In the genomic region with DNA sequence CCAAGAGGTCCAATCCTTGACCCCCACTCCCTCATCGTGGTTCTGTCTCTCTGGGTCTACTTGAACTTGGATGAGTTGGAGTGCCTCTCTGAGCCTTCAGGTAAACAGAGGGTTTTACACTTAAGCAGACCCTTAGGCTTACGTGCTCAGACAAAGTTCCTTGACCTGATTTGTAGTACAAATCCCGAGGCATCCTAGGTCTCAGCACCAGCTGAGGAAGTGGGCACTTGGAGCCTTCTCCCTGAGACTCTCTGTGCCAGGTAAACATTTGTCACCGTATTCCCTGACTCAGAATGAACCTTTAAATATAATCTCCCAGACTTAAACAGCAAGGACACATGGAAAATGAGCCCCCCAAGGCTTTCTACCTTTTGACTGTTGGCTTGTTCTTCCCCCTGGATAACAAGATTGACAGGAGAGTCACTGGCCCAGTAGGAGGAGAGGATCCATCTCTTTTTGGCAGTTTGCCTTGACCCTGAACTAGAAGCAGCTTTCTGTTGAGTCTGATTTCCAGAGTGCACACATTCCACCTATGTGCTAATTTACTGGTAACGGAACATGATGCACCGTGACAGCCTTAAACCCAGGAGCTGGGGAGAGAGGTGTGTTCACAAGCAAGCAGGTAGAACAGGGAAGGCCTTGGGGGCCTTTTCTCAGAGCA, we compare ENCODE assay signal across 14 mouse cellular contexts. TPM values are rescaled to one million over a fixed set of nuclear protein-coding genes. Genes with fewer than 3 reads are reported as not detected.
DNase-seq lines count a peak whose midpoint lies in the region; ATAC-seq lines count a peak whose summit lies in the region.
"Had no signal": no experiment of that assay in that cellular context is flagged by ENCODE, and none has a peak within 500 bp of the region (broad histone marks: within the 10 kb centered on the region; RNA-seq: fewer than 3 reads in every experiment).

No protein-coding gene starts in this region.

- no peak for ATAC-seq in megakaryocyte progenitor cell, adult 5-6 weeks (replicated peaks; ENCODE audit: poor library complexity)
- ATAC-seq: hindbrain, embryonic 16.5 days; intestine, postnatal 0 days had no signal

- DNase-seq in gastrocnemius, adult 18-20 months (ENCODE audit: low spot score) = peak; percentile 73
- no peak for DNase-seq in gastrocnemius, postnatal 10 days
- peak; percentile 49 for DNase-seq in NIH3T3 (ENCODE audit: low read depth)
- peak; percentile 48 for DNase-seq in adrenal gland, postnatal 10 days
- DNase-seq in cerebellum, adult 9-11 months = peak; percentile 61
- no peak for DNase-seq in lung, adult 18-20 months
- no peak for DNase-seq in lung, postnatal 4 days
- DNase-seq: heart, postnatal 4 days; lung, adult 2 months; lung, postnatal 36 days; thymus, postnatal 4 days had no signal

RNA-seq across cellular contexts. Expression of gene Dlg1, which starts 43.4 kb away (rescaled TPM):
- 10 to 100 TPM; 59.5 to 60.6 TPM for total RNA-seq in gastrocnemius, adult 18-20 months (2021)
- 10 to 100 TPM; 33.1 to 39.4 TPM for total RNA-seq in gastrocnemius, postnatal 10 days (2021)
- 10 to 100 TPM; 61.9 to 66.1 TPM for total RNA-seq in adrenal gland, postnatal 10 days (2021)
- 24.3 and 31.0 TPM in 2 replicates for total RNA-seq in megakaryocyte progenitor cell, adult 5-6 weeks (2015)
- total RNA-seq in megakaryocyte progenitor cell, adult 5-6 weeks (2017) = 24.9 and 48.2 TPM in 2 replicates

Comparison
In these comparisons a context has a peak if more than half of its experiments do, and no peak if none do; other contexts are left out.
1. DNase-seq: peak in gastrocnemius, adult 18-20 months (single experiment), NIH3T3 (single experiment), adrenal gland, postnatal 10 days (single experiment) and cerebellum, adult 9-11 months (single experiment); none in gastrocnemius, postnatal 10 days (single experiment), lung, adult 18-20 months (0 of 2) and lung, postnatal 4 days (0 of 2).